In the genomic region with DNA sequence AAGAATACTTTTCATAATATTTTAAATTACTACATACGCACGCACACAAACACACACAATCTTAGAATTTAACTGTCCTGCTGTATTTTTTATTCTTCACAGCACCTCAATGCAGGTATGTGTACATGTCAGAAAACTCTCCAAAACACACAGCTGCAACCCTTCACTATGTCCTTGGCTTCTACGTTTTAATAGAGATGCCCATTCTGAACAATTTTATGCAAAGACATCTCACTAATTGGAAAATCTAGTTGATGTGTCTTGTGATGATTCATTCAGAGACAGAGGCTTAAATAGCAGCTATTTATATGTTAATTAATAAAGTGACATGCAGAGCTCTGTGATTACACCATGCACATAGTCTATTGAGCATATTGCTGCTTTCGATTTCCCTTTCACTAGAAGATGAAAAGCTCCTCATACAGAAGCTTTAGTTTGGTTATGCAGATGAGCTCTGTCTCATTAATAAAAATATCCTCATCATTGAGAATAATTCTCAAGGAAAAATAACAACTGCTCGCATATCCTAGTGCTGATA, we compare ENCODE assay signal across 21 mouse cellular contexts.
DNase-seq lines count a peak whose midpoint lies in the region; ATAC-seq lines count a peak whose summit lies in the region.
"Had no signal": no experiment of that assay in that cellular context is flagged by ENCODE, and none has a peak within 500 bp of the region (broad histone marks: within the 10 kb centered on the region; RNA-seq: fewer than 3 reads in every experiment).

No protein-coding gene starts in this region.

- no peak for DNase-seq in hindbrain, embryonic 11.5 days (ENCODE audit: low spot score)
- DNase-seq in hindbrain, embryonic 10.5 days (ENCODE audit: low spot score): no peak
- peak; percentile 88 for DNase-seq in forebrain, embryonic 14.5 days (ENCODE audit: low spot score)
- no peak for DNase-seq in adrenal gland, postnatal 14 days
- DNase-seq in heart, adult 18-20 months: no peak
- DNase-seq in lung, postnatal 25 days (ENCODE audit: low spot score): no peak
- DNase-seq: adrenal gland, adult 2 months; cerebellum, adult 18-20 months; gastrocnemius, postnatal 36 days; heart, postnatal 36 days; kidney, postnatal 10 days; liver, embryonic 13.5 days; thymus, postnatal 4 days had no signal

- H3K9ac ChIP-seq in hindbrain, embryonic 11.5 days (ENCODE audit: low read depth, low read length): no peak overlapping the region
- no peak overlapping the region for H3K9ac ChIP-seq in forebrain, embryonic 14.5 days (ENCODE audit: low read length)
- no peak overlapping the region for H3K9ac ChIP-seq in hindbrain, embryonic 16.5 days (ENCODE audit: low read depth, low read length)
- H3K9ac ChIP-seq in neural tube, embryonic 14.5 days (replicated peaks; ENCODE audit: low read depth, low read length): no peak overlapping the region
- H3K9ac ChIP-seq: heart, embryonic 13.5 days; liver, embryonic 13.5 days had no signal

- H3K4me1 ChIP-seq in hindbrain, embryonic 11.5 days (replicated peaks; ENCODE audit: control insufficient read depth, insufficient read depth, low read length): no peaks in the 10 kb centered on the region
- H3K4me1 ChIP-seq in hindbrain, embryonic 10.5 days (replicated peaks): no peaks in the 10 kb centered on the region
- H3K4me1 ChIP-seq in forebrain, embryonic 14.5 days (ENCODE audit: control insufficient read depth, insufficient read depth, low read length): peaks cover 5% of the 10 kb centered on the region
- no peaks in the 10 kb centered on the region for H3K4me1 ChIP-seq in hindbrain, embryonic 16.5 days (ENCODE audit: control insufficient read depth, insufficient read depth, low read depth, low read length)
- 0 out of 2 replicates have a peak, but pooled peaks cover 2% of the 10 kb centered on the region for H3K4me1 ChIP-seq in neural tube, embryonic 14.5 days (ENCODE audit: control insufficient read depth, insufficient read depth, low read length)
- H3K4me1 ChIP-seq: embryonic facial prominence, embryonic 10.5 days; heart, embryonic 13.5 days; liver, embryonic 13.5 days had no signal

- no peak overlapping the region for H3K4me2 ChIP-seq in hindbrain, embryonic 11.5 days (replicated peaks; ENCODE audit: low read depth, low read length)
- H3K4me2 ChIP-seq in forebrain, embryonic 14.5 days (ENCODE audit: low read length): no peak overlapping the region
- no peak overlapping the region for H3K4me2 ChIP-seq in hindbrain, embryonic 16.5 days (ENCODE audit: low read length)
- H3K4me2 ChIP-seq in neural tube, embryonic 14.5 days (ENCODE audit: low read depth, low read length): no peak overlapping the region
- H3K4me2 ChIP-seq: heart, embryonic 13.5 days; liver, embryonic 13.5 days had no signal

- 62% methylated on average over 5 of the region's 5 CpGs for WGBS in hindbrain, embryonic 11.5 days
- WGBS in hindbrain, embryonic 10.5 days: 73% methylated on average over 5 of the region's 5 CpGs
- WGBS in forebrain, embryonic 14.5 days: 16% methylated on average over 5 of the region's 5 CpGs
- 44% methylated on average over 5 of the region's 5 CpGs for WGBS in hindbrain, embryonic 16.5 days
- WGBS in neural tube, embryonic 14.5 days: 54% methylated on average over 5 of the region's 5 CpGs

- H3K36me3 ChIP-seq in hindbrain, embryonic 11.5 days (ENCODE audit: control insufficient read depth, insufficient read depth, low read length): no peaks in the 10 kb centered on the region
- no peaks in the 10 kb centered on the region for H3K36me3 ChIP-seq in hindbrain, embryonic 10.5 days
- H3K36me3 ChIP-seq in forebrain, embryonic 14.5 days (ENCODE audit: control insufficient read depth, insufficient read depth, low read length): no peaks in the 10 kb centered on the region
- H3K36me3 ChIP-seq in hindbrain, embryonic 16.5 days (ENCODE audit: control insufficient read depth, insufficient read depth, low read length): no peaks in the 10 kb centered on the region
- no peaks in the 10 kb centered on the region for H3K36me3 ChIP-seq in neural tube, embryonic 14.5 days (ENCODE audit: control insufficient read depth, insufficient read depth, low read length)
- H3K36me3 ChIP-seq: embryonic facial prominence, embryonic 10.5 days; heart, embryonic 13.5 days; liver, embryonic 13.5 days had no signal

- no peak overlapping the region for H3K4me3 ChIP-seq in hindbrain, embryonic 11.5 days (ENCODE audit: low read depth, low read length)
- no peak overlapping the region for H3K4me3 ChIP-seq in hindbrain, embryonic 10.5 days
- H3K4me3 ChIP-seq in forebrain, embryonic 14.5 days (ENCODE audit: low read depth, low read length): no peak overlapping the region
- H3K4me3 ChIP-seq in hindbrain, embryonic 16.5 days (ENCODE audit: low read length): no peak overlapping the region
- no peak overlapping the region for H3K4me3 ChIP-seq in neural tube, embryonic 14.5 days (ENCODE audit: low read depth, low read length)
- H3K4me3 ChIP-seq: embryonic facial prominence, embryonic 10.5 days; erythroblast, embryonic 14.5 days; heart, embryonic 13.5 days; liver, embryonic 13.5 days had no signal

- ATAC-seq in hindbrain, embryonic 11.5 days (ENCODE audit: low FRiP score): peak; percentile 79
- peak; percentile 95 for ATAC-seq in forebrain, embryonic 14.5 days
- peak; percentile 76 for ATAC-seq in hindbrain, embryonic 16.5 days
- ATAC-seq in neural tube, embryonic 14.5 days (ENCODE audit: low read depth): peak; percentile 79; the same call in 1 of the 2 replicates
- ATAC-seq: intestine, postnatal 0 days; lung, postnatal 0 days had no signal

- no peaks in the 10 kb centered on the region for H3K27me3 ChIP-seq in hindbrain, embryonic 11.5 days (ENCODE audit: control insufficient read depth, insufficient read depth, low read length)
- no peaks in the 10 kb centered on the region for H3K27me3 ChIP-seq in hindbrain, embryonic 10.5 days (ENCODE audit: insufficient read depth, poor library complexity, severe bottlenecking)
- no peaks in the 10 kb centered on the region for H3K27me3 ChIP-seq in forebrain, embryonic 14.5 days (replicated peaks; ENCODE audit: control insufficient read depth, insufficient read depth, low read length)
- H3K27me3 ChIP-seq in hindbrain, embryonic 16.5 days (replicated peaks; ENCODE audit: control insufficient read depth, insufficient read depth, low read length): no peaks in the 10 kb centered on the region
- H3K27me3 ChIP-seq in neural tube, embryonic 14.5 days (ENCODE audit: control insufficient read depth, insufficient read depth, low read length): no peaks in the 10 kb centered on the region
- H3K27me3 ChIP-seq: CH12.LX; heart, embryonic 13.5 days; liver, embryonic 13.5 days had no signal

- no peaks in the 10 kb centered on the region for H3K9me3 ChIP-seq in hindbrain, embryonic 11.5 days (ENCODE audit: control insufficient read depth, low read length)
- no peaks in the 10 kb centered on the region for H3K9me3 ChIP-seq in hindbrain, embryonic 10.5 days
- no peaks in the 10 kb centered on the region for H3K9me3 ChIP-seq in forebrain, embryonic 14.5 days (replicated peaks; ENCODE audit: control insufficient read depth, low read length)
- H3K9me3 ChIP-seq in hindbrain, embryonic 16.5 days (ENCODE audit: control insufficient read depth, low read length): no peaks in the 10 kb centered on the region
- H3K9me3 ChIP-seq in neural tube, embryonic 14.5 days (ENCODE audit: control insufficient read depth, low read length): no peaks in the 10 kb centered on the region
- H3K9me3 ChIP-seq: embryonic facial prominence, embryonic 10.5 days; heart, embryonic 13.5 days; liver, embryonic 13.5 days had no signal

- H3K27ac ChIP-seq in hindbrain, embryonic 11.5 days (ENCODE audit: low read depth, low read length): no peak overlapping the region
- H3K27ac ChIP-seq in hindbrain, embryonic 10.5 days: no peak overlapping the region
- no peak overlapping the region for H3K27ac ChIP-seq in forebrain, embryonic 14.5 days (ENCODE audit: low read depth, low read length)
- no peak overlapping the region for H3K27ac ChIP-seq in hindbrain, embryonic 16.5 days (ENCODE audit: low read depth, low read length)
- H3K27ac ChIP-seq in neural tube, embryonic 14.5 days (ENCODE audit: low read depth, low read length): no peak overlapping the region
- H3K27ac ChIP-seq: embryonic facial prominence, embryonic 10.5 days; heart, embryonic 13.5 days; liver, embryonic 13.5 days had no signal
